Mouse (Mus musculus) left cerebral cortex, postnatal 10 days (tissue): ENCODE measurements at regions not wholly inside any gene's neighbourhood (a gene's known extent, or its start where the extent isn't known, plus 50 kb on each side); places are given as distances from the start of the nearest gene placed in this dataset.

ENCODE experiments used
- DNase-seq, 2 experiments: peaks; one replicate each; pipeline ENCODE4 v3.0.0; 2021 to 2022; ENCODE audit warnings: low spot score in 2 of 2, mixed read lengths in 1 of 2; ENCODE audit errors: extremely low spot score in 1 of 2
- intact Hi-C: fragments of 180-260 bp; cut with DNase I; formaldehyde crosslinking; loops from one replicate; pipeline ENCODE4 v1.15.1; 2025

GRCm38 (mm10) chr14:89405011-89405712 is 934.0 kb upstream of the Pcdh20 start:
- DNase-seq: no peak
- intact Hi-C loops: no loop called here

- intact Hi-C loops: no loop called here
- DNase-seq: no peak
These were observed 931.6 kb upstream of the Pcdh20 start for GRCm38 (mm10) chr14:89402568-89403339.

DNA sequence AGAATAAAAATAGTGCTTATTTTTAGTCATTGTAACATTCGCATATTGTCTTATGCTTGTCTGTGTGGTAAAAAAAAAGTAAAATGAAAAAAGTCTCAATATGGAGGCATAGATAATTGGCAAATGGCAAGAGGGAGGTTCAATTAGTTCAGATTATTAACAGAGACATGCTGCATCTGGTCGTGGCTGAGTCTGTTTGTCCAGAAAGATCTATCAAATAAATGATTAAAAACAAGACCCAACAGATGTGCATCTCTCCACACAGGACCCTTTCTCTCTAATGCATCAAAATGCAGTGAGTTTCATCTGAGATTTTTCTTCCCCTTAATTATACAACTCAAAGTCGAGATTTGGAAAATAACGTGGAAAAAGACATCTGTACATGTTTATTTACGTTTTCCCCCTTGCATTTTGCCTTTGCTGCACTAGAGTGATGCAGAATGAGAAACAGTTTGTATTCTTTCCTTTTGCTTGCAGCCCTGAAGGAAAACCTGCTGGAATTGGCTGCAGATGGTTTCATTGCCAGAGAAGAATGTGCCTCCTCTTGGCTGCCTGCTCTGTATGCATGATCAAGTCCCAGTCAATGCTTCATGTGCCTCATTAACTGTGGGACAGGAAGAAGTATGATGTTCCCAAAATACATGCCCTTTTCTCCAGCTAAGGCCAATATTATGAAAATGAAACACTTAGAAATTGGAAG is 886.0 kb upstream of the Pcdh20 start:
- intact Hi-C loops: no loop called here
- no peak for DNase-seq

DNA sequence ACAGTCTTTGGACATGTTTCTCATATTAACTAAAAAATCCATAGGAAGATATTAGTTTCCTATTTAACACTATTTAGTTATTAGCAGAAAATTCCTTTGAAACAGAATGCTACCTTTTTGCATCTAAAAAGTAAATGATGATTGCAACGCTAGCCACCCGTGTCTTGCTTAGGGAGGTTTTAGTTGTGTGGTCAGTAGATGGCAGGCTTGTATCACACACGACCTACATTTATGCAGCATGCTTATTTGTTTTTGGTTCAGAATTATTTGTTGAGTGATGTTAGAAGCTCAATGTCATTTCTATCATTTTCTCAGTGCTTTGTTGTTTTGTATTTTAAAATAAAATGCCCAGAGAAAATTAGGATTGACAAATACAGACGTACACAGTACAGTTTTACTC is 876.8 kb upstream of the Pcdh20 start:
- DNase-seq: peak in 1 of 2 experiments; percentile 4
- intact Hi-C loops: no loop called here

DNA sequence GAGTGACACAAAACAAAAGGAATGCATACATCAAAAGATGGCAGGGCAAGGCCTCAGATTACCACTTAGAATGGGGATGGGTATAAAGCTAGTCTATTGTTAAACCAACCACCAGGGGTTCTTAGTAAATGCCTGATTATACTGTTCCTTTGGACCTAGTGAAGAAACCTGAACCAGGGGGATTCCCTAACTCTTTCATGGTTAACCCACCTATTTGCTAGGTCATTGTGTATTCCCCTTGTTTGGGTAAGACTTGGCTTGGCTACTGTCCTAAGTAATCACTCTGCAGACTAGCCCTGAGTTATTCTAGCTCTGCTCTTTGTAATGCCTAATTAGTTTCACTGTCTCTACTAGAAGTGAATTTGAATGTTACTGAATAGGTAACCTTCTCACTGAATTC is 853.9 kb upstream of the Pcdh20 start:
- intact Hi-C loops: no loop called here
- DNase-seq: no peak

GRCm38 (mm10) chr14:89308506-89308905 is 837.3 kb upstream of the Pcdh20 start:
- intact Hi-C loops: no loop called here
- DNase-seq: no peak
